Mouse (Mus musculus) kidney, adult 2 months (tissue): ENCODE data around the gene Spdye4c. TPM values are rescaled to one million over a fixed set of nuclear protein-coding genes. Genes with fewer than 3 reads are reported as not detected.

Experiments used
- DNase-seq: peaks from one replicate; pipeline ENCODE4 v3.0.0; 2021
- H3K27ac ChIP-seq: fragments of 200-500 bp; 2 replicates; pipeline ENCODE4 v1.5.1; 2012; ENCODE audit warnings: low read depth, low read length, control low read depth, inconsistent platforms; ENCODE audit not compliant: insufficient read depth
- H3K27me3 ChIP-seq: fragments of 200-500 bp; replicated peaks from 2 replicates; pipeline ENCODE4 v1.6.1; 2012; ENCODE audit warnings: mild to moderate bottlenecking, moderate library complexity, low read length, inconsistent platforms; ENCODE audit not compliant: control insufficient read depth, insufficient read depth
- H3K36me3 ChIP-seq: fragments of 200-500 bp; 2 replicates; pipeline ENCODE4 v1.6.1; 2012; ENCODE audit warnings: mild to moderate bottlenecking, moderate library complexity, low read length, inconsistent platforms; ENCODE audit not compliant: control insufficient read depth, insufficient read depth
- H3K4me1 ChIP-seq: fragments of 200-500 bp; 2 replicates; pipeline ENCODE4 v1.6.1; 2011; ENCODE audit warnings: low read length; ENCODE audit not compliant: control insufficient read depth, insufficient read depth
- H3K4me3 ChIP-seq: fragments of 200-500 bp; 2 replicates; pipeline ENCODE4 v1.5.1; 2011; ENCODE audit warnings: mild to moderate bottlenecking, low read depth, low read length, control low read depth; ENCODE audit not compliant: insufficient read depth
- CTCF ChIP-seq: fragments of 200-500 bp; conservative IDR thresholded peaks from 2 replicates; pipeline ENCODE4 v1.5.1; 2011; ENCODE audit warnings: low read depth, mild to moderate bottlenecking, control low read depth, low read length, moderate library complexity, mixed read lengths; ENCODE audit not compliant: insufficient read depth, insufficient read length
- POLR2A ChIP-seq: fragments of 200-500 bp; IDR thresholded peaks from one replicate; pipeline ENCODE4 v1.6.1; 2011; ENCODE audit warnings: low read depth, low read length, control low read depth
- WGBS: fragments of 180-500 bp; shearing (Covaris S2); methylation state at CpG from one replicate; pipeline ENCODE4 v1.1.7; 2018; 5-methylcytosine and 5-hydroxymethylcytosine counted together
- polyA plus RNA-seq: library from polyadenylated mRNA; depleted of rRNA; stranded (reverse); fragments of >200 nt; gene quantifications from 2 replicates; pipeline ENCODE4 v1.2.3, GENCODE M21; 2012

Spdye4c gene
- polyA plus RNA-seq, 1 experiment = not detected

DNA sequence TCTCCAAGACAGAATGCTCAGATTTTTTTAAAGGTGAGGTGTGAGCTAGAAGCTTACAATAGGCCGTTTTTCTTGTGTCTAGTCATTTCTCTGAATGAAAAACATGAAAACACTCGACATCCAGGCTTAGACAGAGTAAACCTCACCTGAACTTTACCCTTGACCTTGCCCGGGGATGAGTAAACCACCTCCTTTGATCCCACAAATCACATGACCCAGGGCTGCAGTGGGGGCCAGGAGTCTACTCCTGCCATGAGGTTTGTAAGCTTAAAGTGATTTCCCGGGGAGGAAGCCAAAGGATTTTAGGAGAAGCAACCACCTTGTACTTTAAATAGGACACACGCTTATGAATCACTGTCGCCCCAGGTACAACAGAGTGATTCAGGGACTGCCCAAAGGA is 23.0 kb upstream of the Spdye4c start:
- H3K4me3 ChIP-seq = no peak overlapping the region
- no peaks in the 10 kb centered on the region for H3K36me3 ChIP-seq
- no peaks in the 10 kb centered on the region for H3K4me1 ChIP-seq
- peak; percentile 38 for DNase-seq
- no peak for TF ChIP-seq CTCF
- no peak for TF ChIP-seq POLR2A
- H3K27me3 ChIP-seq = no peaks in the 10 kb centered on the region
- WGBS = 61% methylated on average over 6 of the region's 6 CpGs
- H3K27ac ChIP-seq = no peak overlapping the region

DNA sequence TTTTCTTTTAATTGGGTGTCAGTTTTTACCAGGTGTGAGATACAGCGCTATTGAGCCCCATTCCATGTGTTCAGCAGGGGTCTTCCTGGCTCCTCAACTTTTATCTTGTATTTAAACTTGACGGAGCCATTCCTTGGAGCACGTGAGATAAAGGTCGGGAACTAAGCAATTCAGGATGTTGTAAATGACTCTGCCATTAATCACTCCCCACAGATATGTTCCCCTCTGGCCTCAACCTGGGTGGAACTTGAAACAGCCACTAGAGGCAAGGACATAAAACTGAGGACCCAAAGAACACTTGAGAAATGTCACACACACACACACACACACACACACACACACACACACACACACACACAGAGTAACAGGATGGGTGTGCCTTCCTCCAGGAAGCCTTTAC is 22.5 kb upstream of the Spdye4c start:
- Histone ChIP-seq H3K4me1 (no peaks in the 10 kb centered on the region), H3K36me3 (no peaks in the 10 kb centered on the region), H3K27ac (no peak overlapping the region), H3K27me3 (no peaks in the 10 kb centered on the region), H3K4me3 (no peak overlapping the region)
- 61% methylated on average over 4 of the region's 4 CpGs for WGBS
- DNase-seq = no peak
- TF ChIP-seq POLR2A = no peak
- TF ChIP-seq CTCF = no peak

DNA sequence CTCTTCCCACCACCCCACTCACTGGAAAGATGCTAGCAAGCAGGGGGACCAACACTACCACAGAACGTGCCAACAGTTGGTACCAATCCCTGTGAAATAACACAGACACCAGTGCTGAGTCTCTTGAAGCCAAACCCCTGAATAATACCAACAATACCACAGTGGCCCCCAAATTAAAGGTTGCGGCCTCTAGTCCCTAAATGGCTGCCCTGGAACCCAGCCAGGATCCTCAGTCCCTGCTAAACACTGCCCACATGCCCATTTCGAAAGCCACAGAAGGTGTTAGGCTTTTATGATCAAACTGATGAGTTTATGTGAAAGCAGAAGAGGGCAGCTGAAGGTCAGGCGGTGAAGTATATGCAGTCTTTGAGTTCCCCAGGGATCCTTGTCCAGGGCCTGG is 20.0 kb upstream of the Spdye4c start:
- H3K27ac ChIP-seq = no peak overlapping the region
- TF ChIP-seq POLR2A (no peak), CTCF (no peak)

DNA sequence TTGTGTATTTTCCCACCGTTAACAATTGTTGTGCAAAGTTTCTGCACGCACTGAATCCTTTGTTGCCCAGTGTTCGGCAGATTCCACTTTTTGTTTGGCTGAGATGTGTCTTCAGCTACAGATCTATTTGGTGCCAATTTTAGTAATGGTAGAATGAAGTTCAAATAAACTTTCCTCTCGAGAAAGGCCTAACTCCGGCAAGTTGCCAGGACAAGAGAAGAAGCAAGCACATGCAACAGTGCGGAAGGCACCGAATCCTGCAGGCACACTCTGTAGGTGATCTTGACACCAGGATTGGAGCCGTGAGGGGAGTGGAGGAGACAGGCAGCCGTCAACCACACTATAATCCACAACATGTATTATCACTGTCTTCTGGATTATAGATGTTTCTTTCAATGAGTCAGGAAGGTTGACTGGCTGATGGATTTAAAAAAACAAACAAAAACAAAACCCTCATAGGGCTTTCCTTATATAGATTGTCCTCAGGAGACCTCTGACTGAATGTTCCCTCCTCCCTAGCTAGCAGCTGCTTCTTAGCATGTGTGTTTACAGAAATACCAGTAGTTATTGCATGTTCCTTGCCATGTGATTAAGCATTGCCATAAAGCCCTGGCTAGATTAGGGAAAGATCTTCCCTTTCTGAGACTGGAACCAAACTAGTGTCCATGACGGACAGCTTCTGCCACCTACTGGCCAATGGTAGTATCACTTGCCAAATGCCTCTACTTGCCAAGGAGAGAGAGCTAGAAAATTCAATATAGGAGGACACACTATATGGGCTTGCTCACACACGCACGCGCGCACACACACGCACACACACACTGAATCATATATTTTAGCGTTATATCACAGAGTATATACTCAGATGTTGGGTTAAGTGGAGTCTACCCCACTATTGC is 18.0 kb upstream of the Spdye4c start:
- TF ChIP-seq CTCF (peak; percentile 97), POLR2A (no peak)
- no peaks in the 10 kb centered on the region for H3K36me3 ChIP-seq
- H3K27ac ChIP-seq = no peak overlapping the region
- WGBS = 46% methylated on average over 16 of the region's 16 CpGs
- H3K4me1 ChIP-seq = no peaks in the 10 kb centered on the region
- no peaks in the 10 kb centered on the region for H3K27me3 ChIP-seq
- peak; percentile 77 for DNase-seq
- no peak overlapping the region for H3K4me3 ChIP-seq

More for the DNA sequence above, 20.0 kb upstream of the Spdye4c start:
- Histone ChIP-seq H3K36me3 (no peaks in the 10 kb centered on the region), H3K27me3 (no peaks in the 10 kb centered on the region), H3K4me3 (no peak overlapping the region), H3K4me1 (no peaks in the 10 kb centered on the region)
- WGBS = 82% methylated on average over 4 of the region's 4 CpGs
- no peak for DNase-seq

DNA sequence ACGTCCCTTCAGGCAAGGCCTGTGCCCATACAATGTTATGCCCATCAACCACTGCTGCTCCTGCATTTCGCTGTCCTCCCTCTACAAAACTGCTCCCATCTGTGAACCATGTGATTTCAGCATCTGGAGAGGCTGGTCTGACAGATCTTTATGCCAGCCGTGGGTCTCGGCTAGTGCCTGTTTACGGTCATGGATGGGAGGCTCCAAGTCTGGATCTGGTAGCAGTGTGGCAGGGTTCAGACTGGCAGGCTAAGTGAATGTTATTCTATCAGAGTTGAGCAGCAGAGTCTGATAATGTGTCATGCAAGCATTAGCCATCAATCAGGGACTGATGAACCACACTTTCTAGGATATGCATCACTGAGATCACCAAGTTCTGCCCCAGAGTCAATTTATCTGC is 8.1 kb upstream of the Spdye4c start:
- no peak for DNase-seq
- WGBS = 54% methylated on average over 5 of the region's 5 CpGs

DNA sequence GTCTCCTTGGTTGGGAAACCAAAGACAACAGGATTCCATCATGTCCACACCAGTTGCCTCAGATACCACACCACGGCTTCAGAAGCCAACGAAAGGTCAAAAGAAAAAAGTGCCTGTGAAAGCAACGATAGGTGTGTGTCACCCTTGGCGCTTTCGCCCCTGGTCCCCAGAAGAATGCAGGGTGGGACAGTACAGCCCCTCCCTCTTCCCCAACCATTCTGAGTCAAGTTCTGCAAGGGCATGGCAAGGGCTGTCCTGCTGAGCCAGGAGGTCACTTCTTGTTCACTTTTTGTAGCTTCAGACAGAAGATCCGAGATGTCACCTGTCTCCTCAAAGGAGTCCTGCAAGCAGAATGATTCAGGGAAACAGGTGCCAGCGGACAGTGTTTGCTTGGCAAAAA is 1.3 kb downstream of the Spdye4c start:
- no peaks in the 10 kb centered on the region for H3K4me1 ChIP-seq
- H3K27me3 ChIP-seq = no peaks in the 10 kb centered on the region
- TF ChIP-seq POLR2A (no peak), CTCF (no peak)
- H3K27ac ChIP-seq = no peak overlapping the region
- DNase-seq = no peak
- no peak overlapping the region for H3K4me3 ChIP-seq
- 88% methylated on average over 7 of the region's 7 CpGs for WGBS
- no peaks in the 10 kb centered on the region for H3K36me3 ChIP-seq

More for the DNA sequence above, 8.1 kb upstream of the Spdye4c start:
- Histone ChIP-seq H3K4me3 (no peak overlapping the region), H3K4me1 (no peaks in the 10 kb centered on the region), H3K27ac (no peak overlapping the region), H3K27me3 (no peaks in the 10 kb centered on the region), H3K36me3 (no peaks in the 10 kb centered on the region)
- TF ChIP-seq CTCF = no peak
- TF ChIP-seq POLR2A = no peak

DNA sequence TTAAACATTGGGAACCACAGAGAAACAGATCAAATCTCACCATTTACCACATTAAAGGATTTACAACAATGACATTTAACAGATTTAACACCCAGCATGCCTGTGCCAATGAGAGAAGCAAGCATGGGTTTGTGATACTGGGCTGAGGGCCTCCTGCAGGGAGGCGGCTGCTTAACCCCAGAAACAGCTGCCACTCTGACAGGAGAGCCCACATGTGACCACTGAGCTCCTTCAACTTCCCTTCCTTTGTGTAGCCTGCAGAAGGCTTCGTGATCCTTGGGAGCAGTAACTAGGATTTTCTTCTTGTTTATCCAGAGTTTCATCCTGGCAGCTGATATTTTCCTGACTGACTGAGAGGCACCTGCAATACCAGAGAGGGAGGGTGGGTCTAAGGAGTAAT is 10.5 kb downstream of the Spdye4c start:
- H3K36me3 ChIP-seq = no peaks in the 10 kb centered on the region
- H3K4me3 ChIP-seq = no peak overlapping the region
- DNase-seq = no peak
- TF ChIP-seq CTCF = no peak
- TF ChIP-seq POLR2A = no peak
- WGBS = 61% methylated on average over 2 of the region's 2 CpGs
- no peak overlapping the region for H3K27ac ChIP-seq
- H3K4me1 ChIP-seq = no peaks in the 10 kb centered on the region
- no peaks in the 10 kb centered on the region for H3K27me3 ChIP-seq
